Mouse (Mus musculus) olfactory bulb, adult 2 months (tissue): ENCODE data around the gene Smap1.

Source experiments
- CTCF ChIP-seq: fragments of 200-500 bp; IDR thresholded peaks from 2 replicates; pipeline ENCODE4 v1.5.1; 2012; ENCODE audit warnings: low read depth, mild to moderate bottlenecking, low read length, moderate library complexity; ENCODE audit not compliant: insufficient read depth
- POLR2A ChIP-seq: fragments of 200-500 bp; IDR thresholded peaks from 2 replicates; pipeline ENCODE4 v1.6.1; 2012; ENCODE audit warnings: mild to moderate bottlenecking, low read depth, low read length, moderate library complexity; ENCODE audit not compliant: insufficient read depth

GRCm38 (mm10) chr1:23892072-23892471 is 30.0 kb downstream of the Smap1 start:
- TF ChIP-seq CTCF = no peak
- no peak for TF ChIP-seq POLR2A
